ENCODE assay signal across 8 mouse cellular contexts in genomic region chr7:133123999-133124700, GRCm38 (mm10). TPM values are rescaled to one million over a fixed set of nuclear protein-coding genes. Genes with fewer than 3 reads are reported as not detected.
DNase-seq lines count a peak whose midpoint lies in the region; ATAC-seq and TF ChIP-seq lines count a peak whose summit lies in the region.

Gene Ctbp2, minus strand, starts transcription at chr7:133124354.

- H3K4me3 ChIP-seq in forebrain, embryonic 12.5 days (replicated peaks): peak within 1 kb of the TSS; percentile 97
- peak within 1 kb of the TSS; percentile 93 to 96 for H3K4me3 ChIP-seq in heart, embryonic 14.5 days (ENCODE audit: control insufficient read depth in 1 of 2, insufficient read depth in 1 of 2, low read depth in 1 of 2, low read length in 2 of 2)
- peak within 1 kb of the TSS; percentile 73 for H3K4me3 ChIP-seq in liver, embryonic 12.5 days

- peak within 1 kb of the TSS; percentile 98 for H3K9ac ChIP-seq in forebrain, embryonic 12.5 days
- peak within 1 kb of the TSS; percentile 98 for H3K9ac ChIP-seq in heart, embryonic 14.5 days (ENCODE audit: low read length)
- H3K9ac ChIP-seq in liver, embryonic 12.5 days: peak within 1 kb of the TSS; percentile 82

- peak within 1 kb of the TSS; percentile 100 for H3K27ac ChIP-seq in forebrain, embryonic 12.5 days
- peak within 1 kb of the TSS; percentile 99 to 100 for H3K27ac ChIP-seq in heart, embryonic 14.5 days (replicated peaks in 1 of 2; ENCODE audit: control insufficient read depth in 1 of 2, insufficient read depth in 1 of 2, low read depth in 2 of 2, low read length in 2 of 2)
- H3K27ac ChIP-seq in liver, embryonic 12.5 days: peak within 1 kb of the TSS; percentile 88

- H3K36me3 ChIP-seq in forebrain, embryonic 12.5 days (replicated peaks): no peaks in the 10 kb centered on the region
- no peaks in the 10 kb centered on the region for H3K36me3 ChIP-seq in heart, embryonic 14.5 days (ENCODE audit: control insufficient read depth, insufficient read depth, low read length)
- H3K36me3 ChIP-seq in liver, embryonic 12.5 days: no peaks in the 10 kb centered on the region

- ATAC-seq in forebrain, embryonic 12.5 days (ENCODE audit: low FRiP score): peak; percentile 63
- peak; percentile 80 for ATAC-seq in heart, embryonic 14.5 days (ENCODE audit: insufficient number of reproducible peaks, insufficient read depth, low FRiP score, low read depth)
- ATAC-seq in liver, embryonic 12.5 days: peak; percentile 86
- ATAC-seq in monocyte, adult 5-6 weeks (replicated peaks; ENCODE audit: insufficient number of reproducible peaks, low FRiP score, low TSS enrichment, poor library complexity, severe bottlenecking): peak; percentile 78

- TF ChIP-seq POLR2A in brain, embryonic 14.5 days (IDR thresholded peaks at IDR 0.05; ENCODE audit: borderline replicate concordance, extremely low read depth, insufficient read depth, insufficient read length, poor library complexity, severe bottlenecking): 0 out of 2 replicates have a peak, but pooled peaks have one; percentile 12

- peaks cover 32% of the 10 kb centered on the region for H3K4me1 ChIP-seq in forebrain, embryonic 12.5 days
- peaks cover 11 to 23% of the 10 kb centered on the region in 2 experiments for H3K4me1 ChIP-seq in heart, embryonic 14.5 days (ENCODE audit: control insufficient read depth in 2 of 2, insufficient read depth in 2 of 2, low read length in 2 of 2)
- H3K4me1 ChIP-seq in liver, embryonic 12.5 days: peaks cover 39% of the 10 kb centered on the region

- H3K27me3 ChIP-seq in forebrain, embryonic 12.5 days: peaks cover 22% of the 10 kb centered on the region
- no peaks in the 10 kb centered on the region for H3K27me3 ChIP-seq in heart, embryonic 14.5 days (ENCODE audit: control insufficient read depth, insufficient read depth, low read length)
- H3K27me3 ChIP-seq in liver, embryonic 12.5 days (replicated peaks): peaks cover 51% of the 10 kb centered on the region

- TF ChIP-seq CTCF in brain, embryonic 14.5 days (IDR thresholded peaks at IDR 0.05; ENCODE audit: borderline replicate concordance, extremely low read depth, insufficient read depth, insufficient read length): peak; percentile 38; the same call in 1 of the 2 replicates

- H3K4me2 ChIP-seq in forebrain, embryonic 12.5 days: peak within 1 kb of the TSS; percentile 97
- peak within 1 kb of the TSS; percentile 95 for H3K4me2 ChIP-seq in heart, embryonic 14.5 days (ENCODE audit: low read length)
- H3K4me2 ChIP-seq in liver, embryonic 12.5 days: peak within 1 kb of the TSS; percentile 98

- peaks cover 6% of the 10 kb centered on the region; the same call in 1 of the 2 replicates for H3K9me3 ChIP-seq in forebrain, embryonic 12.5 days
- peaks cover 8% of the 10 kb centered on the region; the same call in 1 of the 2 replicates for H3K9me3 ChIP-seq in heart, embryonic 14.5 days (ENCODE audit: control insufficient read depth, low read length)
- H3K9me3 ChIP-seq in liver, embryonic 12.5 days (replicated peaks): no peaks in the 10 kb centered on the region

- DNase-seq in 3T3-L1 (ENCODE audit: low read depth, low spot score): peak; percentile 61
- DNase-seq in brain, embryonic 14.5 days (ENCODE audit: low read depth): peak; percentile 79
- DNase-seq in kidney, postnatal 10 days: peak; percentile 92
- DNase-seq in spleen, postnatal 4 days (ENCODE audit: low spot score in 2 of 2): peak; percentile 76 to 89

- WGBS in forebrain, embryonic 12.5 days: under 1% methylated on average over 59 of the region's 59 CpGs
- under 1% methylated on average over 59 of the region's 59 CpGs for WGBS in heart, embryonic 14.5 days
- WGBS in liver, embryonic 12.5 days (ENCODE audit: insufficient replicate concordance): 1% methylated on average over 57 of the region's 59 CpGs

RNA-seq across cellular contexts. Expression of gene Ctbp2, which starts in this region (rescaled TPM):
- 115 and 141 TPM in 2 replicates for polyA plus RNA-seq in brain, embryonic 14.5 days (2012; rRNA removed)
- polyA plus RNA-seq in forebrain, embryonic 12.5 days (2016; fragmentation: Nextera tagmentation; extraction: Ambion mirVana): 133 and 141 TPM in 2 replicates
- 52.1 and 54.3 TPM in 2 replicates for polyA plus RNA-seq in heart, embryonic 14.5 days (2014; fragmentation: Nextera tagmentation; extraction: Ambion mirVana)
- polyA plus RNA-seq in liver, embryonic 12.5 days (2016; fragmentation: Nextera tagmentation; extraction: Ambion mirVana): 23.1 and 24.1 TPM in 2 replicates
- 34.8 to 40.1 TPM (median 35.2 TPM) in 3 replicates for total RNA-seq in monocyte, adult 5-6 weeks (2017)

Comparison
In these comparisons a context has a peak if more than half of its experiments do, and no peak if none do; other contexts are left out.
1. Peak in every context shown above with its lines: DNase-seq, ATAC-seq, H3K4me3 ChIP-seq and H3K27ac ChIP-seq.